Mouse (Mus musculus) layer of hippocampus, adult 18-20 months (tissue): ENCODE measurements at regions not wholly inside any gene's neighbourhood (a gene's known extent, or its start where the extent isn't known, plus 50 kb on each side); places are given as distances from the start of the nearest gene placed in this dataset.

Experiments
- DNase-seq, 2 experiments: peaks; one replicate each; pipeline ENCODE4 v3.0.0; 2022; ENCODE audit warnings: low spot score in 2 of 2

DNA sequence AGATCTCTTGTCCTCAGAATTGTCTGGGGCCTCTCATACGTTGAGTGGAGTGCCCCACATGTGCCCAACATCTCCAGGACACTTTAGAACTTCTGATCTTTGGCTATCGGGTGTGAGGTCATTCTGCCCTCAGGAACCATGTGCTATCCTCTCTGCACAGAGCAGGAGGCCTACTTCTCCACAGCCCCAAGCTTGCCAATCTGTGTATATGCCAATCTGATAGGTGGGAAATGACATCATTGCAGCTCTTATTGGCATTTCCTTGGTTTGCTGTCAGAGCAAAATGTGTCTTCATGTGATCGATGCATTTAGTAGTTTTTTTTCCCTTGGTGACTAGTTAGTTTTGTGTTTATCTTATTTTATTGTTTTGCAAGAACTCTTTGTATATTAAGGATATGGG lies 108.8 kb upstream of the Ptpn1 start:
- DNase-seq = no peak

GRCm38 (mm10) chr2:167821186-167821585 lies 110.7 kb upstream of the Ptpn1 start:
- no peak for DNase-seq

DNA sequence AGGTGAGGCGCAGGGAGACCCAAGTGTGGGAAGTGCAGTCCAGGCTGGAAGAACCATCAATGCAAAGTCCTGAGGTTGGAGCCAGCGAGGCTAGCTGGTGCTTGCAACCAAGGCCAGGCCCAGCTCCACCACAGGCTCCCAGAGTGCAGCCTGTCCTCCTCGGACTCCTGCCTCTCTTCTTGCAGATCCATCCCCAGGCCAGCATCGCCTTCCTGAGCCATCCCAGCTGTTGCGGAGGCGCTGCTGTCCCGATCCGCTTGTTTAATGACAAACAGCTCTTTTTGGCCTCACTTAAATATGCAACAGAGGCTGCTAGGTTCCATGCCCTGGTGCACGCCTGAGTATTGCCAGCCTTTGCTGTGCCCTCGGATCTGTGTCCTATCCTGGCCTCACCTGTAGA lies 113.1 kb upstream of the Ptpn1 start:
- no peak for DNase-seq

GRCm38 (mm10) chr2:167817030-167817429 lies 114.8 kb upstream of the Ptpn1 start:
- peak in 1 of 2 experiments; percentile 25 for DNase-seq

GRCm38 (mm10) chr2:167815123-167815522 lies 116.7 kb upstream of the Ptpn1 start:
- DNase-seq = no peak

DNA sequence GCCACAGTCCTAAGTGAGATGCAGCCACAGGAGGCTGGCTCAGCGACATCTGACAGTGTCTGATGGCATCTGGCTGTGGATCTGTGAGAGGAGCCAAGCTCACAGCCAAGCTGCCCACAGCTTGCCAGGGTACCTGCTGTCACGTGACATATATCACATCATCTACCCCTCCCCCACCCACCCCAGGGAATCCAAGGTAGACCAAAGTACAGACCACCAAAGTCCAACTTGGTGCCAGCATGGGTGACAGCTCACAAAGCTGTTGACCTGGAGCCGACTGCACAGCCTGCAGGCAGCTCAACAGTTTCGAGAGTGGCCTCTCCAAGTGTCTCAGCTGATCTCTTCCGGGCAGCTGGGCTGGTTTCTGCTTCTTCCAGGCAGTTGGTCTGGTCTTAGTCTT lies 119.6 kb upstream of the Tmem189 start:
- DNase-seq = no peak

DNA sequence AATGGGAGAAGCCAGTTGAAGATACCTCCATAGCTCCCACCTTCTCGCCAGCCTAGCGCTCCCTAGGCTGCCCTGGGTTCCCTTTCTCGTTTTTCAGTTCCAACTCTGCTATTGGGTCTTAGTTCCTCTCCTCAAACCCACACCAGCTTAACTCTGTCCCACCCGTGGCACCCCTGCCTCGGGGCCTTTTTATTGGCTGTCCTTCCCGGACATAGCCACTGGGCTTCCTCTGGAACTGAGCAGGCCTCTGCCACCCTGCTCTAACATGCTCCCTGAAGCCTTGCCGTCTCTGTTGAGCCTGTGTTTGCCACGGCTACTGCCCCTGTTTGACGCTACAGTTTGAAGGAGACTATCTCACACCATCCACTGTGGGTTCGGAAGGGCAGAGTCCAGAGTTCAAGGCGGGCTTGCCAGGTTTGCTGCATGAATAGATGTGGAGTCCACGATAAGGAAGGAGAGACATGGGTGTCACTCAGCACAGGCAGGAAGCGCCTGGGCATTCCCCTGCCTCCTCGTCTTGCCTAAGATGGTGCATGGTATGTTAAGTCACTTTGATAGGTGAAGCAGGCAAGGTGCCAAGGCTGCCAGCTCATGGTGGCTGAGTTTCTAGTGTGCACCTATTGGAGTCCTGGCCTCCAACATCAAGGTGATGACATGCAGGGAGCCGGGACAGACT lies 116.1 kb upstream of the Tmem189 start:
- no peak for DNase-seq

DNA sequence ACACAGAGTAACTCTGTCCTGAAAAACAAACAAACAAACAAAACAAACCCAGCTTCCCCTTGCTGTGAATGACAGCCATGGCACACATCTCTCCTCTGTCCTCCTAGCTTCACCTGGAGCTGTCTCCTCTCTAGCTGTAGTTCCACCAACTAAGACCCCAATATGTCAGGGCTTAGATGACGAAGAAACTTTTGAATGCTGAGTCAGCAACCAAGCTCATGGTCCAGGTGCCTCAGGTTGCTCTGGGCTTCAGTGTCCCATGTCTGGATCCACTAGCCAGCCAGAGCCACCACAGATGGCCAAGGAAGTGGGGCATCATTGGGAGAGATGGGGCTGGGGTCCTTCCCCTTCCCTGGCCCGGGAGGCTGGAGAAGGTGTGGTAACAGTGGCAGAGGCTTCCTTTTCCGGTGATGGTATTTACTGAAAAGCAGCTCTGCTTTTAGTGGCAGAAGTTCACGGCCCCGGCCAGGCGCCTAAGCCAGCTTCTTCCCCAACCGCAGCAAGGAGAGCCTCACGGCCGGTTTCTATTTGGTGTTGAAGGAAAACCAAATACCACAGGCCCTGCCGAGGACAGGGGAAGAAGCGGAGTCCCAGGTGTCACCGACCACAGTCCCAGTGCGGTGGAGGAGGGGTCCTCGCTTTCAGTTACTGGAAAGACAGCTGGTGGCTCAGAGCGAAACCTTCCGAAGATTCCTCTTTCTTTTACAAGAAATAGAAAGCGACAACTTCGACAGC lies 115.0 kb upstream of the Tmem189 start:
- no peak for DNase-seq

DNA sequence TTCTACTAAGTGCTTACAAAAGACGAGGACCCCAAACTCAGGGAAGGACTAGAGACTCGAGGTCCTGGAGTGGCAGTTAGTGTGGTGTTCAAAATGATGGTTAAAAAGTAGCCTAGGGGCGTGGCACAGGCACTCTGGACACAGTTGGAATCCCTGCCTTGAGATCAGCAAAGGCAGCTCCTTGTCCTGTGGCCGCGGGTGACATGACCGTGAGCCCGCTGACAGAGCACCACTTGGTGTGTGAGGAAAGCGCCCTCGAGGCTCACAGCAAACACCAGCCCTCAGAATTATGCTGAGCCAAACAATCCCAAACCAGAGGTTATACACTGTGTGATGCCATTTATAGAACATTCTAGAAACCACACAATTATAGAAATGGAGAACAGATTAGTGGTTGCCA lies 112.9 kb upstream of the Tmem189 start:
- no peak for DNase-seq

GRCm38 (mm10) chr2:167801389-167801788 lies 111.8 kb upstream of the Tmem189 start:
- no peak for DNase-seq

- no peak for DNase-seq
Observed at GRCm38 (mm10) chr2:167800648-167801245, 111.1 kb upstream of the Tmem189 start.

GRCm38 (mm10) chr2:167799629-167800387 lies 110.2 kb upstream of the Tmem189 start:
- DNase-seq = peak in 1 of 2 experiments; percentile 38

GRCm38 (mm10) chr2:167798969-167799513 lies 109.4 kb upstream of the Tmem189 start:
- no peak for DNase-seq

DNA sequence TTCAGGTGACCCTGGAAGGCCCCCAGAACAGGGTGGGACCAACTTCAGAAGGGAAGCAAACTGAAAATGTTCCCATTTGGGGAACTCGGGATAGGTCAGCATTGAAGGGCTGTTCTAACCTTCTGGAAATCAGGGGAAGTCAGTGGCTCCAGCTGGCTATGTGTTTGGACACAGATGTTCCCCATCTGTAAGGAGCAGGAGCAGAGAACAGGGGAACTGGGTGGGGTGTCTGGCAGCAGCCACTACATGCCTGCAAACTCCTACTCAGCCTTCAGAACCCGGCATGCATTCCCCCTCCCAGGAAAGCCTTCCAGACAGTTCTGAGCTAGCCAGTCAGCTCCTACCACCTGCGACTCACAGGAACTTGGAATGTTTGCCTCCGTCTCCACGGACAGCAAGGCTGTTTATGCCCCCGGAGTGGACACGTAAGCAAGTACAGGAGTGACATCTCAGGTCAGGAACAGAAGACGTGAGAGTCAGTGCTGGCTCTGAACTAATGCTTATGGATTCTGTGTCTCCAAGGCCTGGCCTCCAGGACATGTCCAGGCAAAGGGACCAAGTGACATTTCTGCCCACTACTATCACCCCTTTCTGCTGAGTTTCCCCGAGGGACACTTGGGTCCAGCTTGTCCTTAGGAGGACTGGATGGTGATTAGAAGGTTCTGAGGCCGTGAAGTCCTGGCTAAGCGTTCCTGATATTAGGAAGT lies 108.6 kb upstream of the Tmem189 start:
- DNase-seq = no peak

DNA sequence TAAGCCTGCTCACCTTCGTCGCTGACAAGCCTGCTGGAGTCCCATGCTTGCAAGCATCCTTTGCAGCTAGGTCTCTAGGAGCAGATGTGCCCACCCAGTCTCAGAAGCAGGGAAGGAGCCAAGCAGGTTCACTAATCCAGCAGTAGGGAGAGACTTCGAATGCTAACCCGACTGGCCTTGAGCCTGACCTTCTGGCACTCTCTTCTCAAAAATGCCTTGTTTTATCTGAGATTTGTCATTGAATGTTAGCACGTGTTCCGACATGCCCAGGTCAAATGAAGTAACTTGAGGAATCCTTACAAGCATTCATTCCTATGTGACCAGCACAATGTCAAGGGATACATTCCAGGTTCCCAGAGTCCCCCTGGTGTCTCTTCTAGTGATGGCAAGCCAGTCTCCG lies 105.9 kb upstream of the Tmem189 start:
- no peak for DNase-seq

GRCm38 (mm10) chr2:167793916-167794315 lies 104.3 kb upstream of the Tmem189 start:
- no peak for DNase-seq

DNA sequence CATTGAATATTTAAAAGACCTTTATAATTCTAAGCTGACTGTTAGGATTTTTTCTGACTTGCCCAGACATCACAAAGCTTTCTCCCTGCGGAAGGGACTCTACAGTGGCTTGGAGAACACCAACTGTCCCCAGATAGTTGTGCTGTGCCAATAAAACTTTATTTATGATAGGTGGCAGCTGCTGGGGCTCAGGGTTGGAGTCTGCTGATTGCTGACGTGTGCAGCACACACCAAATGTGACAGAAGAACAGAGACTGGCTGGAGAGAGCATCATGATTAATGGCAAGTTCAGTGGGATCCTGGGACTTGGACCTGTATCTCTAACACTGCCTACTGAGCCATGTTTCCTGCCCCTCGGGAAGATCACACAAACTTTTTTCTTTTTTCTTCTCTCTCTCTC lies 103.1 kb upstream of the Tmem189 start:
- no peak for DNase-seq

- no peak for DNase-seq
Observed at GRCm38 (mm10) chr2:167792330-167792729, 102.7 kb upstream of the Tmem189 start.

- peak in 1 of 2 experiments; percentile 42 for DNase-seq
Observed at GRCm38 (mm10) chr2:167789471-167789923, 99.9 kb upstream of the Tmem189 start.

DNA sequence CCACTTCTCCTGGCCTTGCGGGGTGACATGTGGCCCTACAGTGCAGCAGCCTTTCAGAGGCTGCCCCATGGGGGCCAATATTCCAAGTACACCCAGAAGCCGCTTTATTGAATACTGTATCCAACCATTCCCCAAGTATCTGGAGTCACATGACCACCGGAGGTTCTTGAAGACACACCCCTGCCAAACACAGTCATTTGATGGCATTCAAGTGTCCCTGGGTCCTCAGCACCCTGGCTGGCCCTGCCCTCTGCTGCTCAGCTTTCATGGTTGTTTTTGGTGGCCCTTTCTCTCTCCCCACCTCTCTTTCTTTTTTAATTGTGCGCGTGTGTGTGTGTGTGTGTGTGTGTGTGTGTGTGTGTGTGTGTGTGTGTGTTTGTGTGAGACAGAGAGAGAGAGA lies 97.3 kb upstream of the Tmem189 start:
- no peak for DNase-seq

GRCm38 (mm10) chr2:167784353-167784752 lies 94.7 kb upstream of the Tmem189 start:
- DNase-seq = no peak
